Mouse (Mus musculus): ENCODE data around the gene Slc26a10. TPM values are rescaled to one million over a fixed set of nuclear protein-coding genes. Genes with fewer than 3 reads are reported as not detected.
A peak's percentile ranks its signal among the peaks of the same experiment; 100 is the strongest.

The Slc26a10 gene
- total and polyA plus RNA-seq, 2 experiments from 2014 or later: 0.31 to 1.1 TPM

DNA sequence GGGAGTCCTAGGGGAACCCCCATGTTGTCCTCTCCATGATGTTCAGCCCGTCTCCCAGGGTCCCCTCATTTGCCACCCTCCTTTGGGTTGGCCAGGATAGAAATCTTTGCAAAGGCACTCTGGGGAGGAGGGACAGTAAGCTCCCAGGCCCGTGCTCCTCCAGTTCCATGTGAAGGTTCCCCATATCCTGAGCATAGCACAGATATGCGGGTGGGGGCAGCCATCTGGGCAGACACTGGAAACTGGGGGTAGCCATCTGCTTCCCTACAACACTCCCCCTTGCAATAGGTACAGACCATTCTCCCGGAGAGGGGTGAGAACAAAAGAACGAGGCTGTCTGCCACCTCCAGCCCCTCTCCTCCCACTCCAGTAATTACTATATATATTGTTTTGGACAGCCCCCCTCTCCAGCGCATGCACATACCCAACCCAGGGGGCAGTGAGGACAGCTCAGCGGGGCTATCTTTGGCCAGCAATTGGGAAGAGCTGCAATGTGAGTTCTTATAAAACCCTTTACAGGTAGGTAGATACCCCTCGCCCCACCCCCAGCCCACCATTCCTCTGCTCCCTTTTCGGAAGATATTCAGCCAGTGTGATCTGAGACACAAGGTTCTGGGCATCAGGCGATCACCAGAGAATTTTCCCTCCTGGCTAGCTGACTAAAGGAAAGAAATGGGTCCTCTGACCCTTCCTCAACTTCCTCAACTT, 7.1 kb upstream of the Slc26a10 start:
- WGBS: 31% methylated on average over 10 of the region's 10 CpGs
- Histone ChIP-seq H3K4me3 (ENCODE audit: low read length) (peak overlapping the region; percentile 59), H3K27ac (peak overlapping the region; percentile 73; the same call in 1 of the 2 replicates), H3K4me1 (ENCODE audit: insufficient read depth, low read length) (peaks cover 7% of the 10 kb centered on the region), H3K36me3 (ENCODE audit: insufficient read depth, low read length) (peaks cover 4% of the 10 kb centered on the region), H3K27me3 (ENCODE audit: insufficient read depth, low read length) (no peaks in the 10 kb centered on the region), H3K9me3 (ENCODE audit: low read length) (no peaks in the 10 kb centered on the region), H3K9ac (replicated peaks; ENCODE audit: low read length) (peak overlapping the region; percentile 74), H3K4me2 (ENCODE audit: low read depth, low read length) (peak overlapping the region; percentile 98)
- DNase-seq (ENCODE audit: low spot score) (peak; percentile 41), ATAC-seq (no peak)
- no peak for TF ChIP-seq CTCF (IDR thresholded peaks at IDR 0.05; ENCODE audit: low read depth)

DNA sequence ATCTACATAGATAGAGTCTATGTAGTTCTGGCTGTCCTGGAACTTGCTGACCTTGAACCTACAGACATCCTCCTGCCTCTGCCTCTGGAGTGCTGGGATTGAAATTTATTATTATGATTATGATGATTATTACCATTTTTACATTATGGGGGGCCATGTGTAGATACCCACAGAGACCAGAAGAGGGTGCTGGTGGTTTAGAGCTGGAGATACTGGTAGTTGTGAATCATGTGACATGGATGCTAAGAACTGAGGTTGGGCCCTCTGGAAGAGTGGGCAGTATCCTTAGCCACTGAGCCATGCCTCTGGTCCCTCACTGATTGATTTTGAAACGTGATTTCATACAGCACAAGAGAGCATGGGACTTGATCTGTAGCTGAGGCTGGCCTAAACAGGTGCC, 6.0 kb upstream of the Slc26a10 start:
- DNase-seq (ENCODE audit: low spot score): no peak
- H3K27ac ChIP-seq: no peak overlapping the region
- no peak overlapping the region for H3K9ac ChIP-seq (replicated peaks; ENCODE audit: low read length)
- H3K4me3 ChIP-seq (ENCODE audit: low read length): no peak overlapping the region
- no peak overlapping the region for H3K4me2 ChIP-seq (ENCODE audit: low read depth, low read length)
- ATAC-seq: no peak
- H3K36me3 ChIP-seq (ENCODE audit: insufficient read depth, low read length): peaks cover 4% of the 10 kb centered on the region
- WGBS: 80% methylated on average over 1 of the region's 1 CpGs
- H3K9me3 ChIP-seq (ENCODE audit: low read length): no peaks in the 10 kb centered on the region
- H3K27me3 ChIP-seq (ENCODE audit: insufficient read depth, low read length): no peaks in the 10 kb centered on the region
- H3K4me1 ChIP-seq (ENCODE audit: insufficient read depth, low read length): peaks cover 7% of the 10 kb centered on the region
- TF ChIP-seq CTCF (IDR thresholded peaks at IDR 0.05; ENCODE audit: low read depth): peak; percentile 47

- Histone ChIP-seq H3K27me3 (ENCODE audit: insufficient read depth, low read length) (no peaks in the 10 kb centered on the region), H3K4me1 (ENCODE audit: insufficient read depth, low read length) (peaks cover 7% of the 10 kb centered on the region), H3K27ac (no peak overlapping the region), H3K9me3 (ENCODE audit: low read length) (no peaks in the 10 kb centered on the region), H3K36me3 (ENCODE audit: insufficient read depth, low read length) (peaks cover 2% of the 10 kb centered on the region; the same call in 1 of the 2 replicates), H3K4me2 (ENCODE audit: low read depth, low read length) (no peak overlapping the region), H3K4me3 (ENCODE audit: low read length) (no peak overlapping the region), H3K9ac (replicated peaks; ENCODE audit: low read length) (no peak overlapping the region)
- ATAC-seq: no peak
- TF ChIP-seq CTCF (IDR thresholded peaks at IDR 0.05; ENCODE audit: low read depth): no peak
- DNase-seq (ENCODE audit: low spot score): no peak
- 85% methylated on average over 15 of the region's 15 CpGs for WGBS
Observed at GRCm38 (mm10) chr10:127185506-127185905, 5.1 kb upstream of the Slc26a10 start.

- DNase-seq (ENCODE audit: low spot score): no peak
- peaks cover 7% of the 10 kb centered on the region for H3K4me1 ChIP-seq (ENCODE audit: insufficient read depth, low read length)
- no peak overlapping the region for H3K9ac ChIP-seq (replicated peaks; ENCODE audit: low read length)
- H3K27ac ChIP-seq: no peak overlapping the region
- no peaks in the 10 kb centered on the region for H3K36me3 ChIP-seq (ENCODE audit: insufficient read depth, low read length)
- no peak overlapping the region for H3K4me2 ChIP-seq (ENCODE audit: low read depth, low read length)
- no peak for ATAC-seq
- TF ChIP-seq CTCF (IDR thresholded peaks at IDR 0.05; ENCODE audit: low read depth): no peak
- H3K27me3 ChIP-seq (ENCODE audit: insufficient read depth, low read length): peaks cover 1% of the 10 kb centered on the region; the same call in 1 of the 2 replicates
- 71% methylated on average over 9 of the region's 9 CpGs for WGBS
- no peak overlapping the region for H3K4me3 ChIP-seq (ENCODE audit: low read length)
- H3K9me3 ChIP-seq (ENCODE audit: low read length): no peaks in the 10 kb centered on the region
Observed at GRCm38 (mm10) chr10:127185101-127185500, 4.7 kb upstream of the Slc26a10 start.

- whole genome bisulfite sequencing: 21% methylated on average over 20 of the region's 20 CpGs
- Histone ChIP-seq H3K9ac (replicated peaks; ENCODE audit: low read length) (no peak overlapping the region), H3K36me3 (ENCODE audit: insufficient read depth, low read length) (no peaks in the 10 kb centered on the region), H3K4me3 (ENCODE audit: low read length) (no peak overlapping the region), H3K27ac (no peak overlapping the region), H3K4me2 (ENCODE audit: low read depth, low read length) (no peak overlapping the region), H3K27me3 (ENCODE audit: insufficient read depth, low read length) (peaks cover 13% of the 10 kb centered on the region), H3K4me1 (ENCODE audit: insufficient read depth, low read length) (no peaks in the 10 kb centered on the region; the same call in 1 of the 2 replicates), H3K9me3 (ENCODE audit: low read length) (no peaks in the 10 kb centered on the region)
- ATAC-seq: no peak
- DNase-seq (ENCODE audit: low spot score): no peak
- TF ChIP-seq CTCF (IDR thresholded peaks at IDR 0.05; ENCODE audit: low read depth): 0 out of 2 replicates have a peak, but pooled peaks have one; percentile 4
Observed at GRCm38 (mm10) chr10:127183759-127184158, 3.3 kb upstream of the Slc26a10 start.

- Histone ChIP-seq H3K4me2 (ENCODE audit: low read depth, low read length) (no peak overlapping the region), H3K9ac (replicated peaks; ENCODE audit: low read length) (no peak overlapping the region), H3K4me1 (ENCODE audit: insufficient read depth, low read length) (peaks cover 9% of the 10 kb centered on the region), H3K27ac (no peak overlapping the region), H3K27me3 (ENCODE audit: insufficient read depth, low read length) (peaks cover 13% of the 10 kb centered on the region), H3K36me3 (ENCODE audit: insufficient read depth, low read length) (no peaks in the 10 kb centered on the region), H3K9me3 (ENCODE audit: low read length) (no peaks in the 10 kb centered on the region), H3K4me3 (ENCODE audit: low read length) (no peak overlapping the region)
- DNase-seq (ENCODE audit: low spot score): no peak
- 76% methylated on average over 4 of the region's 4 CpGs for WGBS
- ATAC-seq: no peak
- TF ChIP-seq CTCF (IDR thresholded peaks at IDR 0.05; ENCODE audit: low read depth): no peak
Observed at GRCm38 (mm10) chr10:127182624-127183023, 2.2 kb upstream of the Slc26a10 start.

DNA sequence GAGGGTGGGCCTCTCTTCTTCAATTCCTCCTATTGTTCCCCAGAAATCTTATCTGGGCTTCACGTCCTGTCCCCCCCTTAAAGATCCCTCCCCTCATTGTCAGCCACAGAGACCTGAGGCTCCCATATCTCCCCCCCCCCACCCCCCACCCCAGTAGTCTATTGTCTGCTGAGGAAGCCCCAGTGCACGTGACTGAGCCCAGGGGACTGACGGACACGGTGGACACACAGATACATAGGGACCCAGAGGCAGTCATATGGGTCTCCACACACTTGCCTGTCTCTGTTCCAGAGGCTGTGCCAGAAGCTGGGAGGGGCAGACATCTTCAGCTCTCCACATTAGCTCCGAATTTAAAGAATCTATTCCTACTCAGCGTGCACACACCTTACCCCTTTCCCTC, 1.1 kb upstream of the Slc26a10 start:
- 71% methylated on average over 6 of the region's 6 CpGs for WGBS
- no peak for ATAC-seq
- Histone ChIP-seq H3K9ac (replicated peaks; ENCODE audit: low read length) (no peak overlapping the region), H3K27ac (no peak overlapping the region), H3K27me3 (ENCODE audit: insufficient read depth, low read length) (peaks cover 14% of the 10 kb centered on the region), H3K4me3 (ENCODE audit: low read length) (no peak overlapping the region), H3K4me1 (ENCODE audit: insufficient read depth, low read length) (peaks cover 9% of the 10 kb centered on the region), H3K36me3 (ENCODE audit: insufficient read depth, low read length) (no peaks in the 10 kb centered on the region), H3K9me3 (ENCODE audit: low read length) (no peaks in the 10 kb centered on the region), H3K4me2 (ENCODE audit: low read depth, low read length) (no peak overlapping the region)
- no peak for TF ChIP-seq CTCF (IDR thresholded peaks at IDR 0.05; ENCODE audit: low read depth)
- DNase-seq (ENCODE audit: low spot score): no peak

Measured in hindbrain, postnatal 0 days (tissue).